Mouse (Mus musculus) embryonic facial prominence, embryonic 11.5 days (tissue): ENCODE results near the gene H2al1f. TPM values are rescaled to one million over a fixed set of nuclear protein-coding genes. Genes with fewer than 3 reads are reported as not detected.
"Not testable (repeated sequence)": the region's sequence is repeated elsewhere in the genome, so short reads cannot be mapped to it uniquely, and the experiment has no call there.

Experiments
- ATAC-seq: fragments of 200-750 bp; cut with Nextera tagmentation; replicated peaks from 2 replicates; pipeline ENCODE4 v1.8.0; 2017; ENCODE audit warnings: low read depth; ENCODE audit not compliant: insufficient number of reproducible peaks, low FRiP score, low TSS enrichment
- DNase-seq: peaks from one replicate; pipeline ENCODE4 v3.0.0-alpha.2; 2015; ENCODE audit warnings: low spot score
- H3K27ac ChIP-seq: fragments of 300-500 bp; sonication (generic); replicated peaks from 2 replicates; pipeline ENCODE4 v1.5.1; 2014; ENCODE audit warnings: mild to moderate bottlenecking, low read depth, low read length, control low read depth
- H3K27me3 ChIP-seq: fragments of 300-500 bp; sonication (generic); 2 replicates; pipeline ENCODE4 v1.6.1; 2014; ENCODE audit warnings: mild to moderate bottlenecking, low read length, moderate library complexity, mixed read lengths; ENCODE audit not compliant: control insufficient read depth, insufficient read depth
- H3K36me3 ChIP-seq: fragments of 300-500 bp; sonication (generic); replicated peaks from 2 replicates; pipeline ENCODE4 v1.6.1; 2014; ENCODE audit warnings: low read depth, mild to moderate bottlenecking, low read length, moderate library complexity, mixed read lengths; ENCODE audit not compliant: control insufficient read depth, insufficient read depth
- H3K4me1 ChIP-seq: fragments of 300-500 bp; sonication (generic); 2 replicates; pipeline ENCODE4 v1.6.1; 2014; ENCODE audit warnings: low read length, mixed read lengths; ENCODE audit not compliant: control insufficient read depth, insufficient read depth
- H3K4me2 ChIP-seq: fragments of 300-500 bp; sonication (generic); 2 replicates; pipeline ENCODE4 v1.6.1; 2014; ENCODE audit warnings: low read depth, mild to moderate bottlenecking, control low read depth, low read length, moderate library complexity
- H3K4me3 ChIP-seq: fragments of 300-500 bp; sonication (generic); 2 replicates; pipeline ENCODE4 v1.5.1; 2014; ENCODE audit warnings: low read depth, low read length, control low read depth
- H3K9ac ChIP-seq: fragments of 300-500 bp; sonication (generic); replicated peaks from 2 replicates; pipeline ENCODE4 v1.6.1; 2014; ENCODE audit warnings: mild to moderate bottlenecking, control low read depth, low read length
- H3K9me3 ChIP-seq: fragments of 300-500 bp; sonication (generic); replicated peaks from 2 replicates; pipeline ENCODE4 v1.6.1; 2016; ENCODE audit warnings: mild to moderate bottlenecking, low read length, inconsistent platforms, mixed read lengths; ENCODE audit not compliant: control insufficient read depth
- WGBS: fragments of 180-500 bp; shearing (Covaris S2); extraction: QIAGEN DNeasy Blood & Tissue Kit; methylation state at CpG from one replicate; pipeline ENCODE4 v1.1.7; 2014; 5-methylcytosine and 5-hydroxymethylcytosine counted together
- polyA plus RNA-seq: library from polyadenylated mRNA; unstranded; fragments of >200 nt; fragmentation: Nextera tagmentation; extraction: Ambion mirVana; gene quantifications from 2 replicates; pipeline ENCODE4 v1.2.1, GENCODE M21; 2014

The H2al1f gene
- not detected in 2 replicates for polyA plus RNA-seq

- not testable (repeated sequence) for ATAC-seq, H3K9ac ChIP-seq, H3K4me1 ChIP-seq, H3K27me3 ChIP-seq, H3K9me3 ChIP-seq, H3K36me3 ChIP-seq, DNase-seq, H3K4me2 ChIP-seq, H3K27ac ChIP-seq, H3K4me3 ChIP-seq
- no CpG with 5 or more reads among the region's 6 CpGs for WGBS
Observed at GRCm38 (mm10) chrX:11314858-11315257, at the start of gene H2al1f. TSS of gene H2al1f (plus strand) at chrX:11315158.

DNA sequence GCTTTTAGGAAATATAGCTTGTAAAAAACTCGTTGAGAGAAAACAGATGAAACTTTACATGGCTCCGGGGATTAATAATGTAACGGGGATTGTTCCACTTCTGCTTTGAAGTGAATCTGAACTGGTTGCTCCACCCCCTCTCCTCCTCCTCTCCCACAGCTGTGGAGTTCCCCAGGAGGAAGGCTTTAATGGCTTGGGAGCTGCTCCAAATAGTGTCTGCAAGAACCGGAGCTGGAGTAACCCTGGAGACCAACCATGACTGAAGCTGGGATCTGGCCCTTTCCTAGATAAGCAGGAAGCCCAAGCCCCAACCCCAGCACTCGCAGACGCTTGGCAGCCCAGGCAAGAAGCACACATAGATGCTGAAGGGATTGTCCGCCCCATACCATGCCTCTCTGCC lies 47.2 kb upstream of the H2al1f start:
- Histone ChIP-seq H3K9ac (no peak overlapping the region), H3K27me3 (no peaks in the 10 kb centered on the region)
- no peak for DNase-seq

DNA sequence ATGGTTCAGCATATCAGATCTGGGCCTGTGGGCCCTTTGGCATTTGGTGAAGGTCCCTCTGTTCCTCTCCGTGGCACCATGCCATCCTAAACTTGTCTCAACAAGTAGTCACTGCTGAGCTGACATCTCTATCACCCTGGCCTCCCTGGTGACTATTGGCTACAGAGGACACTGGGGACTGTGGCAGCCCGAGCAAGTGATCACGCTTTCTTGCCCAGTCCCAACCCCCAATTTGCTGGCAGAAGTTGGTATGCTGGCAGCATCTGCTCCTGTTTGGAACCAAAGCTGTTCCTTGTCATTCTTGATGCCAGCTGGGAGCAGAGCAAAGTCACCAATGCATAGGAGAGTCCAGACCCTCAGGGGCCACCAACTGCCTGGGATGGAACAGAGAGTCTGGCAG lies 45.9 kb upstream of the H2al1f start:
- Histone ChIP-seq H3K4me3 (no peak overlapping the region), H3K4me1 (no peaks in the 10 kb centered on the region), H3K36me3 (no peaks in the 10 kb centered on the region), H3K4me2 (no peak overlapping the region), H3K27me3 (no peaks in the 10 kb centered on the region), H3K9ac (no peak overlapping the region), H3K27ac (no peak overlapping the region), H3K9me3 (no peaks in the 10 kb centered on the region)
- 86% methylated on average over 3 of the region's 3 CpGs for WGBS
- DNase-seq (no peak), ATAC-seq (no peak)

More for the DNA sequence above, 47.2 kb upstream of the H2al1f start:
- no peak for ATAC-seq
- H3K4me1 ChIP-seq = no peaks in the 10 kb centered on the region
- no peaks in the 10 kb centered on the region for H3K9me3 ChIP-seq
- H3K27ac ChIP-seq = no peak overlapping the region
- WGBS = 69% methylated on average over 7 of the region's 7 CpGs
- H3K4me3 ChIP-seq = no peak overlapping the region
- H3K36me3 ChIP-seq = no peaks in the 10 kb centered on the region
- no peak overlapping the region for H3K4me2 ChIP-seq

DNA sequence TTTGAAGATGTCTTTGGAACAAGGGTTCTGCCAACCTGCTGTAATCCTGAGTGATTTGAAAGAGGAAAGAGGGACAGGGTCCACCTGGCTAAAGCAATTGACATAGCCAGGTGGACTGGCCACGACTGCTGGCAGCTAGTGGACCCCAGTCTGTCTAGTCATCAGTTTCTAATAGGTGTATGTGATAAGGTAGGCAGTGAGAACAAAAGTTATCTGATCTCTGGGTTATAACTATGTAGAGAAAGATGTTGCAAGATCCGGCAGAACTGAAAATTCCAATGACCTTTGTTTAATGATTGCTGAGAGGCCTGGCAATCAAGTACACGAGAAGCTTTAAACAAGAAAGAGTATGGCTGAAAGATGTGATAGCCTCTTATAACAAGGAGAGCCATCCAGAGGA lies 41.8 kb upstream of the H2al1f start:
- ATAC-seq = no peak
- WGBS = 81% methylated on average over 3 of the region's 3 CpGs
- no peaks in the 10 kb centered on the region for H3K27me3 ChIP-seq

GRCm38 (mm10) chrX:11277083-11277482 lies 37.9 kb upstream of the H2al1f start:
- H3K9me3 ChIP-seq = no peaks in the 10 kb centered on the region
- H3K9ac ChIP-seq = no peak overlapping the region
- no peak overlapping the region for H3K4me3 ChIP-seq
- no peaks in the 10 kb centered on the region for H3K27me3 ChIP-seq
- no peak overlapping the region for H3K4me2 ChIP-seq
- WGBS = 78% methylated on average over 6 of the region's 6 CpGs
- H3K27ac ChIP-seq = no peak overlapping the region
- ATAC-seq (no peak), DNase-seq (no peak)
- H3K36me3 ChIP-seq = no peaks in the 10 kb centered on the region
- H3K4me1 ChIP-seq = no peaks in the 10 kb centered on the region

More for the DNA sequence above, 41.8 kb upstream of the H2al1f start:
- no peak for DNase-seq
- H3K9me3 ChIP-seq = no peaks in the 10 kb centered on the region
- no peaks in the 10 kb centered on the region for H3K4me1 ChIP-seq
- H3K4me3 ChIP-seq = no peak overlapping the region
- H3K27ac ChIP-seq = no peak overlapping the region
- no peaks in the 10 kb centered on the region for H3K36me3 ChIP-seq
- H3K4me2 ChIP-seq = no peak overlapping the region
- H3K9ac ChIP-seq = no peak overlapping the region

- WGBS = 60% methylated on average over 2 of the region's 2 CpGs
- no peak overlapping the region for H3K9ac ChIP-seq
- no peak for DNase-seq
- no peak overlapping the region for H3K27ac ChIP-seq
- no peak overlapping the region for H3K4me2 ChIP-seq
- no peak overlapping the region for H3K4me3 ChIP-seq
- H3K9me3 ChIP-seq = no peaks in the 10 kb centered on the region
- H3K27me3 ChIP-seq = no peaks in the 10 kb centered on the region
- no peak for ATAC-seq
- H3K4me1 ChIP-seq = no peaks in the 10 kb centered on the region
- H3K36me3 ChIP-seq = no peaks in the 10 kb centered on the region
Observed at GRCm38 (mm10) chrX:11280741-11281140, 34.2 kb upstream of the H2al1f start.

- no peak for ATAC-seq
- Histone ChIP-seq H3K4me2 (no peak overlapping the region), H3K4me3 (no peak overlapping the region), H3K4me1 (no peaks in the 10 kb centered on the region), H3K9ac (no peak overlapping the region), H3K27me3 (no peaks in the 10 kb centered on the region), H3K9me3 (no peaks in the 10 kb centered on the region), H3K27ac (no peak overlapping the region), H3K36me3 (no peaks in the 10 kb centered on the region)
- 76% methylated on average over 14 of the region's 14 CpGs for WGBS
- no peak for DNase-seq
Observed at GRCm38 (mm10) chrX:11288306-11288882, 26.6 kb upstream of the H2al1f start.

DNA sequence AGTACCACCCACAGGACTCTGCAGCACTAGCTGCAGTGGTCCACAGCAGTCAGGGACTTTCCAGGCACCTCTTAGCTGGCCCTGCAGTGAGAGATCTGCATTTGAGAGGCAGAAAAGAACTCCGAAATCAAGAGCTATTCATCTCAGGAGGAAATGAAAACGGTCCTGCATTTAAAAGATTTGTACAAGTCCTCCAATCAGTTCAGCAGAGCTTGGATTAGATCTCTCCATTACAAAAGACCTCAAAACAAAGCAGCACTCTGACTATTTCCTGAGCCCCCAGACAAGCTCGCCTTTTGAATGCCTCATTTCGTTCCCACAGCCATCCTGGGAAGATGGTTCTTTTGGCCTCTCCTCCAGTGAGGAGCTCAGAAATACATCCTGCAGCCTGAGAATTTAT lies 25.7 kb upstream of the H2al1f start:
- ATAC-seq = no peak
- Histone ChIP-seq H3K27me3 (no peaks in the 10 kb centered on the region), H3K9me3 (no peaks in the 10 kb centered on the region), H3K4me1 (no peaks in the 10 kb centered on the region), H3K4me3 (no peak overlapping the region), H3K9ac (no peak overlapping the region), H3K36me3 (no peaks in the 10 kb centered on the region), H3K27ac (no peak overlapping the region), H3K4me2 (no peak overlapping the region)
- no peak for DNase-seq
- 69% methylated on average over 4 of the region's 4 CpGs for WGBS
